ENCODE assay signal across 16 mouse cellular contexts in the genomic region with DNA sequence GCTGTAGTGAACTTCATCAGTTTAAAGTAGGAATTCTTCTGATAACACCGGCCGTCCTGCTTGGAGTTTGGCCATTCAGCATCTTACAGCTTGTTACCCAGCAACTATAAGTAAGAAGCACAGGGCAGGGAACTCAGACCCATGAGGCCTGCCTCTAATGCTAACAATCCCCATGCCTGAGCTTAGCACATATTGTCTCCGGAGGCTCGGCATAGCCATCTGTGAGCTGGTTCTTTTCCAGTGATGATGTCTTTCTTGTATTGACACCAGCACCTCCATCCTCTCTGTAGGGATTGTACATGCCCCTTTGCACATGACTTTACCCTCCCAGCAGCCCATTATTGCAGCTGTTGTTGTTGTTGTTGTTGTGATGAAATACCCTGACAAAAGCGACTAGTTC. TPM values are rescaled to one million over a fixed set of nuclear protein-coding genes. Genes with fewer than 3 reads are reported as not detected.
"Had no signal": no experiment of that assay in that cellular context is flagged by ENCODE, and none has a peak within 500 bp of the region (broad histone marks: within the 10 kb centered on the region; RNA-seq: fewer than 3 reads in every experiment).

No protein-coding gene starts in this region.

RNA-seq across cellular contexts. Expression of a gene that starts 36.5 kb away (rescaled TPM):
- total RNA-seq: megakaryocyte, adult 5-6 weeks; megakaryocyte-erythroid progenitor cell, adult 5-6 weeks had no signal
- polyA plus RNA-seq: lung, adult 2 months; lung, embryonic 15.5 days; midbrain, embryonic 10.5 days; midbrain, embryonic 12.5 days; midbrain, embryonic 14.5 days; midbrain, embryonic 16.5 days; myocyte; neural tube, embryonic 11.5 days; neural tube, embryonic 13.5 days; neural tube, embryonic 15.5 days; small intestine, adult 2 months; stomach, embryonic 14.5 days; stomach, embryonic 16.5 days; thymus, postnatal 0 days had no signal

RNA-seq across cellular contexts. Expression of a gene that starts 45.5 kb away (rescaled TPM):
- total RNA-seq: megakaryocyte, adult 5-6 weeks; megakaryocyte-erythroid progenitor cell, adult 5-6 weeks had no signal
- polyA plus RNA-seq: lung, adult 2 months; lung, embryonic 15.5 days; midbrain, embryonic 10.5 days; midbrain, embryonic 12.5 days; midbrain, embryonic 14.5 days; midbrain, embryonic 16.5 days; myocyte; neural tube, embryonic 11.5 days; neural tube, embryonic 13.5 days; neural tube, embryonic 15.5 days; small intestine, adult 2 months; stomach, embryonic 14.5 days; stomach, embryonic 16.5 days; thymus, postnatal 0 days had no signal

RNA-seq across cellular contexts. Expression of a gene that starts 52.9 kb away (rescaled TPM):
- polyA plus RNA-seq: lung, embryonic 15.5 days; midbrain, embryonic 10.5 days; midbrain, embryonic 12.5 days; midbrain, embryonic 14.5 days; midbrain, embryonic 16.5 days; myocyte; neural tube, embryonic 11.5 days; neural tube, embryonic 13.5 days; neural tube, embryonic 15.5 days; stomach, embryonic 14.5 days; stomach, embryonic 16.5 days had no signal
